Mouse (Mus musculus) kidney, adult 2 months (tissue): ENCODE results near the gene Sgcb. TPM values are rescaled to one million over a fixed set of nuclear protein-coding genes. Genes with fewer than 3 reads are reported as not detected.

Source experiments
- DNase-seq: peaks from one replicate; pipeline ENCODE4 v3.0.0; 2021
- H3K27ac ChIP-seq: fragments of 200-500 bp; 2 replicates; pipeline ENCODE4 v1.5.1; 2012; ENCODE audit warnings: low read depth, low read length, control low read depth, inconsistent platforms; ENCODE audit not compliant: insufficient read depth
- H3K27me3 ChIP-seq: fragments of 200-500 bp; replicated peaks from 2 replicates; pipeline ENCODE4 v1.6.1; 2012; ENCODE audit warnings: mild to moderate bottlenecking, moderate library complexity, low read length, inconsistent platforms; ENCODE audit not compliant: control insufficient read depth, insufficient read depth
- H3K36me3 ChIP-seq: fragments of 200-500 bp; 2 replicates; pipeline ENCODE4 v1.6.1; 2012; ENCODE audit warnings: mild to moderate bottlenecking, moderate library complexity, low read length, inconsistent platforms; ENCODE audit not compliant: control insufficient read depth, insufficient read depth
- H3K4me1 ChIP-seq: fragments of 200-500 bp; 2 replicates; pipeline ENCODE4 v1.6.1; 2011; ENCODE audit warnings: low read length; ENCODE audit not compliant: control insufficient read depth, insufficient read depth
- H3K4me3 ChIP-seq: fragments of 200-500 bp; 2 replicates; pipeline ENCODE4 v1.5.1; 2011; ENCODE audit warnings: mild to moderate bottlenecking, low read depth, low read length, control low read depth; ENCODE audit not compliant: insufficient read depth
- CTCF ChIP-seq: fragments of 200-500 bp; conservative IDR thresholded peaks from 2 replicates; pipeline ENCODE4 v1.5.1; 2011; ENCODE audit warnings: low read depth, mild to moderate bottlenecking, control low read depth, low read length, moderate library complexity, mixed read lengths; ENCODE audit not compliant: insufficient read depth, insufficient read length
- POLR2A ChIP-seq: fragments of 200-500 bp; IDR thresholded peaks from one replicate; pipeline ENCODE4 v1.6.1; 2011; ENCODE audit warnings: low read depth, low read length, control low read depth
- WGBS: fragments of 180-500 bp; shearing (Covaris S2); methylation state at CpG from one replicate; pipeline ENCODE4 v1.1.7; 2018; 5-methylcytosine and 5-hydroxymethylcytosine counted together
- polyA plus RNA-seq: library from polyadenylated mRNA; depleted of rRNA; stranded (reverse); fragments of >200 nt; gene quantifications from 2 replicates; pipeline ENCODE4 v1.2.3, GENCODE M21; 2012

Gene Sgcb
- polyA plus RNA-seq, 1 experiment: 6.1 TPM

DNA sequence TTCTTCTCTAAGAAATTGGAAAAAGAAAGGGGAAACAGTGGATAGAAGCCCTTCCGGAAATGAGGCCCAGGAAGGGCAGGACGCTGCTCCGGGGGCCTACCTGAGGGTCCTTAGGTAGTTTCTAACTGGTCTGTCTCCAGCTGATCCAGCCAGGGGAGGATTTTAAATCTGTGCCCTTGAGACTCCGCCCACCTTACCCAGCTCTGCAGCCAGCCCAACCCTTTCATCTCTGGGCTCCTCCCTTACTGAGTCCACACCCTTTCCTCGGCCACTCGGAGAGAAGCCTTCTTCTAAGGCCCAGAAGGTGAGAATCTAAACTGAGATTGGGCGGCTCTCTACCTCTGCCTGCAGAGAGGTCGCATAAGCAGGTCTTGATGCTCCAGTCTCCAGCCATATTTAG is 15.3 kb downstream of the Sgcb start, which contains the start of gene Lrrc66:
TSS of gene Lrrc66 (minus strand) at position 236 of the 400 bp plus-strand sequence.
- Histone ChIP-seq H3K27me3 (no peaks in the 10 kb centered on the region), H3K4me1 (no peaks in the 10 kb centered on the region), H3K36me3 (no peaks in the 10 kb centered on the region), H3K4me3 (peak within 1 kb of the TSS; percentile 44), H3K27ac (peak within 1 kb of the TSS; percentile 73)
- 72% methylated on average over 8 of the region's 8 CpGs for WGBS
- TF ChIP-seq POLR2A (no peak), CTCF (no peak)
- peak; percentile 57 for DNase-seq

- Histone ChIP-seq H3K27ac (peak overlapping the region; percentile 69; the same call in 1 of the 2 replicates), H3K4me1 (no peaks in the 10 kb centered on the region), H3K27me3 (no peaks in the 10 kb centered on the region), H3K36me3 (no peaks in the 10 kb centered on the region), H3K4me3 (peak overlapping the region; percentile 36)
- WGBS: 64% methylated on average over 10 of the region's 10 CpGs
- DNase-seq: no peak
- TF ChIP-seq POLR2A (no peak), CTCF (no peak)
Observed at GRCm38 (mm10) chr5:73631001-73631558, 16.5 kb downstream of the Sgcb start.

DNA sequence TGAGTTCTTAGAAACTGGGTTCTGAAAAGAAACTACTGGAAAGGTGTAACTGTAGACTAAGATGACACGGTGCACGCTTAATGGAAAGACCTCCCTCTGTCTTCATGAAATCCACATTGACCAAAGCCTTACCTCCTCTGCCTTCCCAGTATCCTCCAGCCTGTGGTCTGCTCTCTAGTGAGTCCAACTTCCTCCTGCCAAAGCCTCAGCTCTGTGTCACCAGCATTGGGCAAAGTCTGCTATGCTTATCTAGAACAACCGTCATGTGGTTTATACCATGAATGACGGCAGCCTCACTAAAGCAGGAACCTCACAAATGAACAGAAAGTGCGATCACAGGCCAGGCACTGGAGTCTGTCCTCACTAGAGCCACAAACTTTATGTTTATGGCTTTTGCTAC is 17.4 kb downstream of the Sgcb start:
- no peaks in the 10 kb centered on the region for H3K4me1 ChIP-seq
- H3K36me3 ChIP-seq: no peaks in the 10 kb centered on the region
- 55% methylated on average over 5 of the region's 5 CpGs for WGBS
- H3K27me3 ChIP-seq: no peaks in the 10 kb centered on the region
- DNase-seq: no peak
- no peak overlapping the region for H3K27ac ChIP-seq
- TF ChIP-seq CTCF: no peak
- TF ChIP-seq POLR2A: no peak
- no peak overlapping the region; the same call in 1 of the 2 replicates for H3K4me3 ChIP-seq

GRCm38 (mm10) chr5:73627991-73628390 is 19.6 kb downstream of the Sgcb start:
- 85% methylated on average over 15 of the region's 15 CpGs for WGBS
- no peak for TF ChIP-seq POLR2A
- TF ChIP-seq CTCF: no peak
- Histone ChIP-seq H3K4me3 (no peak overlapping the region), H3K27ac (no peak overlapping the region), H3K27me3 (no peaks in the 10 kb centered on the region), H3K4me1 (no peaks in the 10 kb centered on the region), H3K36me3 (no peaks in the 10 kb centered on the region)
- no peak for DNase-seq

- no peak overlapping the region for H3K4me3 ChIP-seq
- H3K27ac ChIP-seq: no peak overlapping the region
- 65% methylated on average over 4 of the region's 4 CpGs for WGBS
- no peaks in the 10 kb centered on the region for H3K27me3 ChIP-seq
- H3K4me1 ChIP-seq: no peaks in the 10 kb centered on the region
- no peak for DNase-seq
- no peak for TF ChIP-seq POLR2A
- no peak for TF ChIP-seq CTCF
- H3K36me3 ChIP-seq: no peaks in the 10 kb centered on the region
Observed at GRCm38 (mm10) chr5:73627559-73627958, 20.0 kb downstream of the Sgcb start.

- no peaks in the 10 kb centered on the region for H3K36me3 ChIP-seq
- 87% methylated on average over 7 of the region's 7 CpGs for WGBS
- DNase-seq: no peak
- H3K27ac ChIP-seq: no peak overlapping the region
- TF ChIP-seq POLR2A (no peak), CTCF (no peak)
- no peaks in the 10 kb centered on the region for H3K4me1 ChIP-seq
- H3K27me3 ChIP-seq: no peaks in the 10 kb centered on the region
- no peak overlapping the region for H3K4me3 ChIP-seq
Observed at GRCm38 (mm10) chr5:73626842-73627241, 20.7 kb downstream of the Sgcb start.

DNA sequence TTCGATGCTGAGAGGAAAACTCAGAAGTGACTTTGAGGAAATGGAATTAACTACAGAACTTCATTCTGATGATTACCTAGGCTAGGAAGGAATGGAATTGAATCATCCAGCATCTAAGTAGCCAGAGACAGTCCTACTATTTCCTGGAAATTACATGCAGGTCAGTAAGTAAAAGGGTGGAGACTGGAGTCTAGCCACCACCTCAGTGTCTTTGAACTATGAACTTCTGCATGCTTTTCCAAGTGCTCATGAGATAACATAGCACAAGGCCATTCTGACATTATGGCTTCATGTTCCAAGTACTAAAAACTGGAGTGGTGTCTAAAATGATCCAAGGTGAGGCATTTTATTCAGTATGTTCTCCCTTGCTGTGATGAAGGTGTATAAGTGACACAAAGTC is 22.1 kb downstream of the Sgcb start:
- Histone ChIP-seq H3K36me3 (no peaks in the 10 kb centered on the region), H3K27ac (no peak overlapping the region), H3K4me1 (no peaks in the 10 kb centered on the region), H3K27me3 (no peaks in the 10 kb centered on the region), H3K4me3 (no peak overlapping the region)
- TF ChIP-seq CTCF: no peak
- no peak for DNase-seq
- 65% methylated on average over 1 of the region's 1 CpGs for WGBS

- H3K27ac ChIP-seq: no peak overlapping the region
- 83% methylated on average over 1 of the region's 1 CpGs for WGBS
- no peaks in the 10 kb centered on the region for H3K4me1 ChIP-seq
- TF ChIP-seq CTCF (no peak), POLR2A (no peak)
- H3K36me3 ChIP-seq: no peaks in the 10 kb centered on the region
- DNase-seq: no peak
- H3K27me3 ChIP-seq: no peaks in the 10 kb centered on the region
- no peak overlapping the region for H3K4me3 ChIP-seq
Observed at GRCm38 (mm10) chr5:73618969-73619368, 28.6 kb downstream of the Sgcb start.
